Comparison of ENCODE assay signal across 8 mouse cellular contexts in genomic region chr11:69398486-69399200, GRCm38 (mm10). TPM values are rescaled to one million over a fixed set of nuclear protein-coding genes. Genes with fewer than 3 reads are reported as not detected.
DNase-seq lines count a peak whose midpoint lies in the region; ATAC-seq and TF ChIP-seq lines count a peak whose summit lies in the region.

No protein-coding gene starts in this region.

- no peak for TF ChIP-seq CTCF in gastrocnemius, adult 2 months (IDR thresholded peaks at IDR 0.05)
- no peak for TF ChIP-seq CTCF in E14TG2a.4 (conservative IDR thresholded peaks at IDR 0.05; ENCODE audit: low read length)

- WGBS in embryonic facial prominence, embryonic 14.5 days = 29% methylated on average over 21 of the region's 21 CpGs
- WGBS in limb, embryonic 13.5 days = 20% methylated on average over 21 of the region's 21 CpGs

- peak overlapping the region; percentile 61 for H3K4me2 ChIP-seq in embryonic facial prominence, embryonic 14.5 days (ENCODE audit: low read depth, low read length)
- H3K4me2 ChIP-seq in limb, embryonic 13.5 days (replicated peaks) = peak overlapping the region; percentile 87

- no peaks in the 10 kb centered on the region for H3K9me3 ChIP-seq in E14TG2a.4 (ENCODE audit: low read length)
- H3K9me3 ChIP-seq in embryonic facial prominence, embryonic 14.5 days (ENCODE audit: control insufficient read depth, low read length) = no peaks in the 10 kb centered on the region
- H3K9me3 ChIP-seq in limb, embryonic 13.5 days = no peaks in the 10 kb centered on the region

- H3K9ac ChIP-seq in embryonic facial prominence, embryonic 14.5 days (ENCODE audit: low read depth, low read length) = peak overlapping the region; percentile 51
- H3K9ac ChIP-seq in limb, embryonic 13.5 days = peak overlapping the region; percentile 60

- no peak for ATAC-seq in embryonic facial prominence, embryonic 14.5 days (ENCODE audit: low read depth)
- ATAC-seq in limb, embryonic 13.5 days (ENCODE audit: low FRiP score, low read depth) = no peak
- no peak for ATAC-seq in megakaryocyte progenitor cell, adult 5-6 weeks (replicated peaks; ENCODE audit: poor library complexity)

- peaks cover 66% of the 10 kb centered on the region for H3K4me1 ChIP-seq in E14TG2a.4 (replicated peaks; ENCODE audit: low read depth, low read length)
- peaks cover 18% of the 10 kb centered on the region for H3K4me1 ChIP-seq in embryonic facial prominence, embryonic 14.5 days (ENCODE audit: control insufficient read depth, insufficient read depth, low read length)
- peaks cover 57% of the 10 kb centered on the region for H3K4me1 ChIP-seq in limb, embryonic 13.5 days

- peaks cover 14% of the 10 kb centered on the region for H3K27me3 ChIP-seq in E14TG2a.4 (ENCODE audit: insufficient read depth, low read length)
- no peaks in the 10 kb centered on the region; the same call in 1 of the 2 replicates for H3K27me3 ChIP-seq in embryonic facial prominence, embryonic 14.5 days (replicated peaks; ENCODE audit: control insufficient read depth, insufficient read depth, low read length)
- no peaks in the 10 kb centered on the region for H3K27me3 ChIP-seq in limb, embryonic 13.5 days

- intact Hi-C loops in gastrocnemius, adult 2 months (cut with DNase I) = no loop called here

- H3K36me3 ChIP-seq in E14TG2a.4 (ENCODE audit: insufficient read depth, low read length) = peaks cover 37% of the 10 kb centered on the region
- peaks cover 49% of the 10 kb centered on the region for H3K36me3 ChIP-seq in embryonic facial prominence, embryonic 14.5 days (ENCODE audit: control insufficient read depth, insufficient read depth, low read length)
- peaks cover 42% of the 10 kb centered on the region for H3K36me3 ChIP-seq in limb, embryonic 13.5 days

- peak; percentile 39 for DNase-seq in gastrocnemius, adult 2 months
- no peak for DNase-seq in gastrocnemius, adult 8-10 months (ENCODE audit: low spot score in 2 of 2)
- no peak for DNase-seq in embryonic facial prominence, embryonic 14.5 days (ENCODE audit: low spot score)
- DNase-seq in natural killer cell, adult 2 months (ENCODE audit: low spot score in 2 of 2) = no peak
- DNase-seq in adrenal gland, postnatal 10 days = no peak

- H3K27ac ChIP-seq in gastrocnemius, adult 2 months = peak overlapping the region; percentile 96
- peak overlapping the region; percentile 94; the same call in 1 of the 2 replicates for H3K27ac ChIP-seq in embryonic facial prominence, embryonic 14.5 days (replicated peaks; ENCODE audit: low read depth, low read length)
- peak overlapping the region; percentile 22; the same call in 1 of the 2 replicates for H3K27ac ChIP-seq in limb, embryonic 13.5 days

- H3K4me3 ChIP-seq in gastrocnemius, adult 2 months = peak overlapping the region; percentile 85
- peak overlapping the region; percentile 88 for H3K4me3 ChIP-seq in E14TG2a.4 (replicated peaks; ENCODE audit: low read length)
- peak overlapping the region; percentile 55; the same call in 1 of the 2 replicates for H3K4me3 ChIP-seq in embryonic facial prominence, embryonic 14.5 days (ENCODE audit: low read depth, low read length)
- peak overlapping the region; percentile 66 for H3K4me3 ChIP-seq in limb, embryonic 13.5 days

RNA-seq across cellular contexts. Expression of gene Tmem88, which starts 0.6 kb away (rescaled TPM):
- total RNA-seq in gastrocnemius, adult 2 months (2021) = 1 to 10 TPM; 6.5 to 7.4 TPM
- total RNA-seq in gastrocnemius, adult 8-10 months (2022) = 1 to 10 TPM; 4.1 to 4.6 (median 4.1) TPM
- 19.2 and 21.0 TPM in 2 replicates for polyA plus RNA-seq in embryonic facial prominence, embryonic 14.5 days (2014; fragmentation: Nextera tagmentation; extraction: Ambion mirVana)
- 24.0 and 25.6 TPM in 2 replicates for polyA plus RNA-seq in limb, embryonic 13.5 days (2015; fragmentation: Nextera tagmentation; extraction: Ambion mirVana)
- 0.07 and 0.42 TPM in 2 replicates for total RNA-seq in megakaryocyte progenitor cell, adult 5-6 weeks (2015)
- total RNA-seq in megakaryocyte progenitor cell, adult 5-6 weeks (2017) = 0.12 TPM in 1 of 2 replicates, not detected in the other
- total RNA-seq in adrenal gland, postnatal 10 days (2021) = 10 to 100 TPM; 29.1 to 33.0 TPM

RNA-seq across cellular contexts. Expression of gene Cyb5d1, which starts 3.2 kb away (rescaled TPM):
- total RNA-seq in gastrocnemius, adult 2 months (2021) = 10 to 100 TPM; 34.9 to 36.0 TPM
- total RNA-seq in gastrocnemius, adult 8-10 months (2022) = 10 to 100 TPM; 33.2 to 38.0 (median 36.7) TPM
- polyA plus RNA-seq in embryonic facial prominence, embryonic 14.5 days (2014; fragmentation: Nextera tagmentation; extraction: Ambion mirVana) = 23.8 and 24.2 TPM in 2 replicates
- polyA plus RNA-seq in limb, embryonic 13.5 days (2015; fragmentation: Nextera tagmentation; extraction: Ambion mirVana) = 35.6 and 38.1 TPM in 2 replicates
- 15.4 and 16.6 TPM in 2 replicates for total RNA-seq in megakaryocyte progenitor cell, adult 5-6 weeks (2015)
- 34.2 and 50.3 TPM in 2 replicates for total RNA-seq in megakaryocyte progenitor cell, adult 5-6 weeks (2017)
- 10 to 100 TPM; 32.4 to 38.9 TPM for total RNA-seq in adrenal gland, postnatal 10 days (2021)

RNA-seq across cellular contexts. Expression of gene Naa38, which starts 3.4 kb away (rescaled TPM):
- 10 to 100 TPM; 62.4 to 86.0 TPM for total RNA-seq in gastrocnemius, adult 2 months (2021)
- total RNA-seq in gastrocnemius, adult 8-10 months (2022) = 10 to 100 TPM; 73.2 to 78.1 (median 75.7) TPM
- 160 and 177 TPM in 2 replicates for polyA plus RNA-seq in embryonic facial prominence, embryonic 14.5 days (2014; fragmentation: Nextera tagmentation; extraction: Ambion mirVana)
- 127 and 137 TPM in 2 replicates for polyA plus RNA-seq in limb, embryonic 13.5 days (2015; fragmentation: Nextera tagmentation; extraction: Ambion mirVana)
- total RNA-seq in megakaryocyte progenitor cell, adult 5-6 weeks (2015) = 114 and 125 TPM in 2 replicates
- total RNA-seq in megakaryocyte progenitor cell, adult 5-6 weeks (2017) = 146 and 205 TPM in 2 replicates
- 100 to 1,000 TPM; 124 to 138 TPM for total RNA-seq in adrenal gland, postnatal 10 days (2021)

RNA-seq across cellular contexts. Expression of gene Kdm6b, which starts 14.8 kb away (rescaled TPM):
- 10 to 100 TPM; 23.9 to 24.5 TPM for total RNA-seq in gastrocnemius, adult 2 months (2021)
- total RNA-seq in gastrocnemius, adult 8-10 months (2022) = 10 to 100 TPM; 19.1 to 22.9 (median 20.8) TPM
- 24.2 and 24.3 TPM in 2 replicates for polyA plus RNA-seq in embryonic facial prominence, embryonic 14.5 days (2014; fragmentation: Nextera tagmentation; extraction: Ambion mirVana)
- 47.3 and 49.3 TPM in 2 replicates for polyA plus RNA-seq in limb, embryonic 13.5 days (2015; fragmentation: Nextera tagmentation; extraction: Ambion mirVana)
- total RNA-seq in megakaryocyte progenitor cell, adult 5-6 weeks (2015) = 10.4 and 11.7 TPM in 2 replicates
- 1.8 and 2.9 TPM in 2 replicates for total RNA-seq in megakaryocyte progenitor cell, adult 5-6 weeks (2017)
- 10 to 100 TPM; 49.0 to 53.4 TPM for total RNA-seq in adrenal gland, postnatal 10 days (2021)

RNA-seq across cellular contexts. Expression of gene Chd3, which starts 29.4 kb away (rescaled TPM):
- total RNA-seq in gastrocnemius, adult 2 months (2021) = 1 to 10 TPM; 6.8 to 9.4 TPM
- total RNA-seq in gastrocnemius, adult 8-10 months (2022) = 1 to 10 TPM; 4.2 to 9.0 (median 5.5) TPM
- 68.9 and 73.3 TPM in 2 replicates for polyA plus RNA-seq in embryonic facial prominence, embryonic 14.5 days (2014; fragmentation: Nextera tagmentation; extraction: Ambion mirVana)
- polyA plus RNA-seq in limb, embryonic 13.5 days (2015; fragmentation: Nextera tagmentation; extraction: Ambion mirVana) = 117 and 119 TPM in 2 replicates
- 17.0 and 22.4 TPM in 2 replicates for total RNA-seq in megakaryocyte progenitor cell, adult 5-6 weeks (2015)
- total RNA-seq in megakaryocyte progenitor cell, adult 5-6 weeks (2017) = 19.9 and 38.2 TPM in 2 replicates
- 100 to 1,000 TPM in 1 of 2 experiments, 10 to 100 TPM in 1; 93.8 to 128 TPM for total RNA-seq in adrenal gland, postnatal 10 days (2021)

Comparison
In these comparisons a context has a peak if more than half of its experiments do, and no peak if none do; other contexts are left out.
1. H3K27ac ChIP-seq: peak in every context shown above with its lines; median percentile 96 in gastrocnemius, adult 2 months; 94 in embryonic facial prominence, embryonic 14.5 days; 22 in limb, embryonic 13.5 days.